Mouse (Mus musculus) myocyte (in vitro differentiated cells): ENCODE results near the gene Fkbp8. TPM values are rescaled to one million over a fixed set of nuclear protein-coding genes. Genes with fewer than 3 reads are reported as not detected.

ENCODE experiments used
- H3K27me3 ChIP-seq: one replicate; pipeline ENCODE4 v1.6.1; 2011; ENCODE audit not compliant: control insufficient read depth, insufficient read depth, insufficient read length
- H3K36me3 ChIP-seq: one replicate; pipeline ENCODE4 v1.6.1; 2011; ENCODE audit not compliant: control insufficient read depth, insufficient read depth
- H3K4me2 ChIP-seq: one replicate; pipeline ENCODE4 v1.6.1; 2011; ENCODE audit warnings: low read depth, control low read depth
- H3K4me3 ChIP-seq: one replicate; pipeline ENCODE4 v1.5.1; 2011; ENCODE audit warnings: mild to moderate bottlenecking, control low read depth, moderate library complexity
- H3K79me2 ChIP-seq: one replicate; pipeline ENCODE4 v1.6.1; 2011; ENCODE audit not compliant: control insufficient read depth, insufficient read depth
- H3ac ChIP-seq: one replicate; pipeline ENCODE4 v1.6.1; 2011; ENCODE audit not compliant: control insufficient read depth, insufficient read length
- CEBPB ChIP-seq: IDR thresholded peaks from 2 replicates; pipeline ENCODE4 v1.6.1; 2011; ENCODE audit warnings: mild to moderate bottlenecking, moderate library complexity; ENCODE audit not compliant: poor library complexity, insufficient read depth, severe bottlenecking
- E2F4 ChIP-seq: IDR thresholded peaks from one replicate; pipeline ENCODE4 v1.6.1; 2011; ENCODE audit warnings: mild to moderate bottlenecking, control low read depth, moderate library complexity; ENCODE audit not compliant: insufficient read depth
- MAX ChIP-seq: IDR thresholded peaks from one replicate; pipeline ENCODE4 v1.6.1; 2011; ENCODE audit warnings: low read depth, mild to moderate bottlenecking, control low read depth
- MYOD1 ChIP-seq, 3 experiments: IDR thresholded peaks; one replicate each; pipeline ENCODE4 v1.6.1; 2011; ENCODE audit warnings: control low read depth in 2 of 3, low read depth in 2 of 3, mild to moderate bottlenecking in 2 of 3, moderate library complexity in 1 of 3; ENCODE audit not compliant: insufficient read length in 2 of 3, control insufficient read depth in 1 of 3
- MYOG ChIP-seq, 3 experiments: IDR thresholded peaks; one replicate each; pipeline ENCODE4 v1.6.1; 2011; ENCODE audit warnings: control low read depth in 2 of 3, low read depth in 2 of 3, mild to moderate bottlenecking in 2 of 3; ENCODE audit not compliant: insufficient read length in 2 of 3, control insufficient read depth in 1 of 3, insufficient read depth in 1 of 3
- POLR2A ChIP-seq: IDR thresholded peaks from one replicate; pipeline ENCODE4 v1.6.1; 2011; ENCODE audit warnings: low read depth, mild to moderate bottlenecking, control low read depth, moderate library complexity; ENCODE audit not compliant: insufficient read length
- POLR2AphosphoS2 ChIP-seq: IDR thresholded peaks from one replicate; pipeline ENCODE4 v1.6.1; 2011; ENCODE audit warnings: low read depth, control low read depth; ENCODE audit not compliant: insufficient read length
- REST ChIP-seq: IDR thresholded peaks from one replicate; pipeline ENCODE4 v1.6.1; 2011; ENCODE audit warnings: mild to moderate bottlenecking, control low read depth, moderate library complexity; ENCODE audit not compliant: insufficient read depth, insufficient read length
- SRF ChIP-seq: IDR thresholded peaks from one replicate; pipeline ENCODE4 v1.6.1; 2011; ENCODE audit warnings: low read depth; ENCODE audit not compliant: control insufficient read depth, insufficient read length
- TCF12 ChIP-seq: IDR thresholded peaks from one replicate; pipeline ENCODE4 v1.6.1; 2011; ENCODE audit warnings: mild to moderate bottlenecking, control low read depth; ENCODE audit not compliant: poor library complexity, insufficient read depth, severe bottlenecking
- TCF3 ChIP-seq: IDR thresholded peaks from one replicate; pipeline ENCODE4 v1.6.1; 2011; ENCODE audit warnings: low read depth, control low read depth; ENCODE audit not compliant: insufficient read length
- USF1 ChIP-seq: IDR thresholded peaks from one replicate; pipeline ENCODE4 v1.6.1; 2011; ENCODE audit warnings: low read depth, mild to moderate bottlenecking, control low read depth, moderate library complexity
- polyA plus RNA-seq: library from polyadenylated mRNA; unstranded; fragments of >200 nt; fragmentation: generic; extraction: Trizol; gene quantifications from one replicate; pipeline ENCODE4 v1.2.1, GENCODE M21; 2012; ENCODE audit warnings: missing spikeins

Fkbp8 gene
- 329 TPM for polyA plus RNA-seq

GRCm38 (mm10) chr8:70527512-70528181 lies at the start of gene Fkbp8, which contains the start of gene Kxd1:
Gene Fkbp8 (plus strand): TSS chr8:70527724.
Gene Kxd1 (minus strand): TSS chr8:70527956.
- peak within 1 kb of the TSS; percentile 81 for H3K4me3 ChIP-seq
- H3ac ChIP-seq: peak within 1 kb of the TSS; percentile 67
- peak within 1 kb of the TSS; percentile 87 for H3K4me2 ChIP-seq
- H3K36me3 ChIP-seq: peaks cover 11% of the 10 kb centered on the region
- no peaks in the 10 kb centered on the region for H3K27me3 ChIP-seq
- peaks cover 17% of the 10 kb centered on the region for H3K79me2 ChIP-seq
- no peak for TF ChIP-seq TCF3
- no peak for TF ChIP-seq MYOD1 (IDR thresholded peaks at IDR 0.05; ENCODE audit: control insufficient read depth in 1 of 3, insufficient read length in 2 of 3, low read depth in 2 of 3)
- TF ChIP-seq MAX: no peak
- TF ChIP-seq USF1: no peak
- TF ChIP-seq SRF: peak; percentile 26
- peak in 1 of 3 experiments; percentile 9 for TF ChIP-seq MYOG (IDR thresholded peaks at IDR 0.05; ENCODE audit: control insufficient read depth in 1 of 3, insufficient read depth in 1 of 3, insufficient read length in 2 of 3, low read depth in 2 of 3)
- TF ChIP-seq POLR2A: peak; percentile 28
- TF ChIP-seq TCF12: no peak
- no peak for TF ChIP-seq CEBPB
- no peak for TF ChIP-seq REST
- TF ChIP-seq POLR2AphosphoS2: peak; percentile 52
- TF ChIP-seq E2F4: no peak

- Histone ChIP-seq H3K4me2 (no peak overlapping the region), H3ac (no peak overlapping the region), H3K79me2 (no peaks in the 10 kb centered on the region), H3K27me3 (no peaks in the 10 kb centered on the region), H3K4me3 (no peak overlapping the region), H3K36me3 (no peaks in the 10 kb centered on the region)
- TF ChIP-seq CEBPB (no peak), MAX (no peak), TCF12 (no peak), E2F4 (no peak), POLR2AphosphoS2 (no peak), POLR2A (no peak)
Measured at GRCm38 (mm10) chr8:70481908-70482307, 45.6 kb upstream of the Fkbp8 start.

GRCm38 (mm10) chr8:70482943-70483342 lies 44.6 kb upstream of the Fkbp8 start:
- H3K27me3 ChIP-seq: no peaks in the 10 kb centered on the region
- no peak overlapping the region for H3K4me2 ChIP-seq
- H3K79me2 ChIP-seq: no peaks in the 10 kb centered on the region
- H3ac ChIP-seq: no peak overlapping the region
- H3K4me3 ChIP-seq: no peak overlapping the region
- TF ChIP-seq E2F4: no peak
- no peak for TF ChIP-seq MAX
- TF ChIP-seq TCF3: no peak
- no peak for TF ChIP-seq MYOG (IDR thresholded peaks at IDR 0.05; ENCODE audit: control insufficient read depth in 1 of 3, insufficient read depth in 1 of 3, insufficient read length in 2 of 3, low read depth in 2 of 3)
- no peaks in the 10 kb centered on the region for H3K36me3 ChIP-seq

GRCm38 (mm10) chr8:70486191-70486681 lies 41.3 kb upstream of the Fkbp8 start:
- Histone ChIP-seq H3K4me2 (no peak overlapping the region), H3K36me3 (no peaks in the 10 kb centered on the region), H3ac (no peak overlapping the region), H3K79me2 (no peaks in the 10 kb centered on the region), H3K27me3 (no peaks in the 10 kb centered on the region), H3K4me3 (no peak overlapping the region)
- TF ChIP-seq POLR2AphosphoS2 (no peak), TCF3 (no peak), E2F4 (no peak), MAX (no peak), MYOD1 (IDR thresholded peaks at IDR 0.05; ENCODE audit: control insufficient read depth in 1 of 3, insufficient read length in 2 of 3, low read depth in 2 of 3) (no peak), USF1 (no peak), MYOG (IDR thresholded peaks at IDR 0.05; ENCODE audit: control insufficient read depth in 1 of 3, insufficient read depth in 1 of 3, insufficient read length in 2 of 3, low read depth in 2 of 3) (no peak), REST (no peak), POLR2A (no peak), CEBPB (no peak), TCF12 (no peak), SRF (no peak)

GRCm38 (mm10) chr8:70486941-70487520 lies 40.5 kb upstream of the Fkbp8 start, which contains the start of gene Tmem59l:
Gene Tmem59l (minus strand): TSS chr8:70487358.
- Histone ChIP-seq H3K79me2 (no peaks in the 10 kb centered on the region), H3K4me2 (no peak within 1 kb of the TSS), H3K4me3 (no peak within 1 kb of the TSS), H3ac (no peak within 1 kb of the TSS), H3K36me3 (no peaks in the 10 kb centered on the region), H3K27me3 (no peaks in the 10 kb centered on the region)
- no peak for TF ChIP-seq REST
- no peak for TF ChIP-seq POLR2A
- TF ChIP-seq POLR2AphosphoS2: no peak
- TF ChIP-seq MYOD1 (IDR thresholded peaks at IDR 0.05; ENCODE audit: control insufficient read depth in 1 of 3, insufficient read length in 2 of 3, low read depth in 2 of 3): no peak
- TF ChIP-seq TCF12: no peak
- no peak for TF ChIP-seq MYOG (IDR thresholded peaks at IDR 0.05; ENCODE audit: control insufficient read depth in 1 of 3, insufficient read depth in 1 of 3, insufficient read length in 2 of 3, low read depth in 2 of 3)
- no peak for TF ChIP-seq TCF3
- no peak for TF ChIP-seq E2F4
- no peak for TF ChIP-seq USF1
- TF ChIP-seq CEBPB: no peak
- no peak for TF ChIP-seq SRF
- TF ChIP-seq MAX: no peak
